1 mouse cellular context compared by ENCODE assay signal in genomic region chr8:13338901-13339645, GRCm38 (mm10).
A peak's percentile ranks its signal among the peaks of the same experiment; 100 is the strongest.
TF ChIP-seq lines count a peak whose summit lies in the region.

No protein-coding gene starts in this region.

TF ChIP-seq in CH12.LX, 34 proteins besides CTCF, POLR2A, EP300 and RAD21 (continued from another document):
- TF ChIP-seq TCF12 (IDR thresholded peaks at IDR 0.05; ENCODE audit: low read depth, low read length), result no peak; the same call in 1 of the 2 replicates
- TF ChIP-seq JUND (conservative IDR thresholded peaks at IDR 0.05; ENCODE audit: low read depth, low read length), result no peak
- TF ChIP-seq USF2 (conservative IDR thresholded peaks at IDR 0.05; ENCODE audit: low read depth, low read length), result no peak
- TF ChIP-seq GABPA (IDR thresholded peaks at IDR 0.05; ENCODE audit: insufficient replicate concordance, low read depth, low read length), result no peak
- TF ChIP-seq MAZ (IDR thresholded peaks at IDR 0.05; ENCODE audit: low read depth, low read length), result no peak
- TF ChIP-seq POLR2AphosphoS2 (IDR thresholded peaks at IDR 0.05; ENCODE audit: low read depth, low read length), result no peak
- peak; percentile 57; the same call in 1 of the 2 replicates for TF ChIP-seq MAX (IDR thresholded peaks at IDR 0.05; ENCODE audit: low read length)
- TF ChIP-seq NRF1 (IDR thresholded peaks at IDR 0.05; ENCODE audit: low read depth, low read length), result peak; percentile 29; the same call in 1 of the 2 replicates
- TF ChIP-seq SIN3A (IDR thresholded peaks at IDR 0.05; ENCODE audit: low read length), result peak; percentile 65; the same call in 1 of the 2 replicates
- TF ChIP-seq USF1 (IDR thresholded peaks at IDR 0.05; ENCODE audit: low read depth, low read length), result no peak
- no peak for TF ChIP-seq ZC3H11A (IDR thresholded peaks at IDR 0.05; ENCODE audit: low read depth, low read length)
- TF ChIP-seq ETS1 (conservative IDR thresholded peaks at IDR 0.05; ENCODE audit: low read depth, low read length), result no peak
- TF ChIP-seq BHLHE40 (IDR thresholded peaks at IDR 0.05; ENCODE audit: low read depth, low read length), result peak; percentile 26; the same call in 1 of the 2 replicates
